Mouse (Mus musculus): ENCODE measurements around the gene Cdkn1c.

The Cdkn1c gene

DNA sequence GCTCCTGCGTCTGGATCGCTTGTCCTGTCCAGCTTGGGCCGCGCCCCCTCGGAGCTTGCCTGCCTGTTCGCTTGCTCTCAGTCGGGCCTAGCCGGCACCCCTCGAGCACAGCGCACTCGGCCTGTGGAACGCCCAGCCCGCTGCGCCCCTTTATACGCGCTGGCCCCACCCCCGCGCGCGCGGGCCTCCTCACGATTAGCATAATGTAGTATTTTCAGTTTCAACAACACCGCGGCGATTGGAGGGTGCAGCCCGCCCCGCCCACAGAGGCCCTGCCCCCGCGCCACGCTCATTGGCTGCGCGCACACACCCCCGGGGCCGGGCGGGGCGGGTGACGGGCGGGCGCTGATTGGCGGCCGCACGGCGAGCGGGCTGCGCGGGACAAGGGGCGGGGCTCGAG, at the start of gene Cdkn1c:
Gene Cdkn1c (minus strand): TSS at position 177 of the 400 bp plus-strand sequence.
- peak; percentile 74 for DNase-seq (ENCODE audit: low spot score)

DNA sequence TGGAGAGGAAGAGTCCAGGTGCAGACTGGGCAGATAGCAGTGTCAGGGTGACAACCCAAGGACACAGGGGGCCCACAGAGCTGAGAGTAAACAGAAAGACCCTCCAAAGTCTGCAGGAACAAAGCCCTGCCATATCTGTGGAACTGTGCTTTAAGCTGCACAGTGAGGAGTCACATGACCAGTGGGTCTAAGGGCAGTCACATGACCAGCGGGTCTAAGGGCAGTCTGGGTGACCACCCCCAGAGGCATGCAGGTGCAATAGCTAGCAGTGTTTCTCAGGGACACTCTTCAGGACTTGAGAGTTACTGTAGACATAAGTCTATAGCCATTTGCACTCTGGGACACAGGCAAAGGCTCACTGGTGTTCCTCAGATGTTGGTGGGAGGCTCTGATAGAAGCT, 48.7 kb upstream of the Cdkn1c start:
- DNase-seq (ENCODE audit: low spot score): no peak

DNA sequence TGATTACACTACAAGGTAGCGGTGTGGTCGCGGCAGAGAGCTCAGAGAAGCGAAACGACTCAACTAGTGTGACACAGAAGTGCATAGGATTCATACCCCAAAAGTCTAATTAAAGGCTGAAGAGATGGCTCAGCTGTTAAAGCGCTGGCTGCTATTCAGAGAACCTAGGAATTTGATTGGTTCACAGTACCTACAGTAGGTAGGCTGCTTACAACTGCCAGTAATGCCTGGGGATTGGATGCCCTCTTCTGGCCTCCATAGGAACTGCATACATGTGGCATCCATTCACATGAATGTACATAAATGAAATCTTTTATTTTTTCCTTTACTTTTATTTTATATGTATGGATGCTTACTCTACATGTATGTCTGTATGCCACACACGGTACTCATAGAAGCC, 45.8 kb upstream of the Cdkn1c start:
- DNase-seq (ENCODE audit: low spot score): no peak

DNA sequence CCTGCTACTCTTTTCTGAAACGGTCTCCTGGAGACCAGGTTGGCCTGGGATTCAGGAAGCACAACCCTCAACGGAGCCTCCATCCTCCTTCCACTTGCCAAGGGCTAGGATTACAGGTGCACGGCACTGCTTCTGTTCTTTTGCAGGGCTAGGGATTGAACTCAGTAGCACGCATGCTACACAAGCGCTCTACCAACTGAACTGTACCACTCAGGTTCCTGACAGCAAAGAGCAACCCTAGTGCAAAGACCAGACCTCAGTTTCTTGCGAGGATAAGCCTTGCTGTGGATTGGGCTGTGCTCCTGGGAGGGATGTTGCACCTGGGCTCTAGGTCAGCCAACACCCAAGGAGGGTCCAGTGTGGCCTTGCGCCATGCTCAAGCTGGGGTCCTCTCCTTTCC, 45.4 kb upstream of the Cdkn1c start:
- DNase-seq (ENCODE audit: low spot score): no peak

DNA sequence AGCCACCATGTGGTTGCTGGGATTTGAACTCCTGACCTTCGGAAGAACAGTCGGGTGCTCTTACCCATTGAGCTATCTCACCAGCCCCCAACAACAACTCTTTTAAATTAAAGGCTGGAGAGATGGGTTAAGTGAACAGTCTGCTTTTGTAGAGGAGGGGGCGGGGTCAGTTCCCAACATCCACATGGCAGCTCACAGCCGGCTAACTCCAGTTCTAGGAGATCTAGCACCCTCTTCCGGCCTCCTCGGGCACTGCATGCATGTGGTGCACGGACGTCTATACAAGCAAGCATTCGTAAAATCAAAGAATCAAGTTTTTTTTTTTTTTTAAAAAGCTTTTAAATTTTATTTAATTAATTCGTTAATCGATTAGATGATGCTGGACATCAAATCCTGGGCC, 45.0 kb upstream of the Cdkn1c start:
- DNase-seq (ENCODE audit: low spot score): no peak

DNA sequence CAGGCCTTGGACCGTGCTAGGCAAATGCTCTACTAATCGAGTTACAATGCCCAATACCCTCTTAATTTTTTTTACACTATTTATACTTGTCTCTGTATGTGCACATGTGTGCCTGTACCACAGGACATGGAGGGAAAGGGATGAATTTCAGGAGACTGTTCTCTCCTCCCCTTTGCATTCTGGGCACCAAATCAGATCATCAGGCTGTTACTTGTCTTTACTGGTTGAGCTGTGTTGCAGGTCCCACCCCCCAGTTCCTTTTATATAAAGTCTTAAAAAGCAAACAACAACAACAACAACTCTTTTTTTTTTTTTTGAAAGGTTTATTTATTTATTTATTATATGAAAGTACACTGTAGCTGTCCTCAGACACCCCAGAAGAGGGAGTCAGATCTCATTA, 44.6 kb upstream of the Cdkn1c start:
- DNase-seq (ENCODE audit: low spot score): no peak

DNA sequence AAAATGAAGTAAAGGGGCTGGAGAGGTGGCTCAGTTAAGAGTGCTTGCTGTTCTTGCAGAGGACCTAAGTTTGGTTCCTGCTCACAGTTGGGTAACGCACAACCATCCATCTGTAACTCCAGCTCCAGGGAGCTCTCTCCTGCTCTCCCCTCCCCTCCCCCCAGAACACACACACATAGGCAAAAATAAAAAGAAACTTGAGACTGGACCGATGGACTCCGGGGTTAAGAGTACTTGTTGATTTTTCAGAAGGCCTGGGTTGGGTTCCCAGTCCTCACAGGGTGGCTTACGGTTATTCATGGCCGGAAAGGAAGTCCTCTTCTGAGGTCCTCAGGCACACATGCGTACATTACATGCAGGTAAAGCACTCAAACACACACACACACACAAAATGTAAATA, 43.1 kb upstream of the Cdkn1c start:
- no peak for DNase-seq (ENCODE audit: low spot score)

DNA sequence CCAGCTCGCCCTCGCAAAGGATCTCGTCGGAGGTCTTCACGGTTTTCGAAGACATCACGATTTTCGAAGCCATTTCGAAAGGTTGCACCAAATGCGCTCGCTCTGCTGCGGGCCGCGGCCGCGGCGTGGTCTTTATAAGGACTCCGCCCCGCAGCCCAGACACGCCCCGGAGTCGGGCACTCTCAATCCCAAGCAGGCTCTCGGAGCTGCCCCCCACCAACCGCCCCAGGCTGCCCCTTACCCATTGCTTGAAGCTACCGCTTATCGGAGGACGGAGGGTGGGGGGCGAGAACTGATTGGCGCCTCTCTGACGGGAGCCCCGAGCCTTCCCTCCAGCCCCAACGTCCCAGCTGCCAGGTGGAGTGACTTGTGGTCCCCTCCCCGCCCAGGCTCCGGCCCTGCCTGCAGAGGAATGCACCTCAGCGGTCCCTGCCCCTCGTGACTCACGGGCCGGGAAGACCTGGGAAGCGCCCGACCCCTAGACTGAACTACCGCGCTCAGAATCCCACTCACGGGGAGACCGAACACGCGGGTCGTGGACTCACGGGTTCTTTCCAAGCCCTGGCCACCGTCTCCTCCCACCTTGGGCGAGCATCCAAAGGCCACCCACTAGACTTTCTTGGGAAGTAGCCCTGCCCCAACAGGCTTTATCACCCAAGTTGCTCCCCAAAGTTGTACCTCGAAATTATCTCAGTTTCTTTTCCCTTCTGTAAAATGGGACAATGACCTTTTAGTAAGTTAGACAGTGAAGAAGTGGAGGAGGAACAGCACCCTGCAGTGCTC, 41.8 kb upstream of the Cdkn1c start, which contains the start of gene Phlda2:
Gene Phlda2 (minus strand): TSS at position 733 of the 783 bp plus-strand sequence.
- DNase-seq (ENCODE audit: low spot score): no peak

DNA sequence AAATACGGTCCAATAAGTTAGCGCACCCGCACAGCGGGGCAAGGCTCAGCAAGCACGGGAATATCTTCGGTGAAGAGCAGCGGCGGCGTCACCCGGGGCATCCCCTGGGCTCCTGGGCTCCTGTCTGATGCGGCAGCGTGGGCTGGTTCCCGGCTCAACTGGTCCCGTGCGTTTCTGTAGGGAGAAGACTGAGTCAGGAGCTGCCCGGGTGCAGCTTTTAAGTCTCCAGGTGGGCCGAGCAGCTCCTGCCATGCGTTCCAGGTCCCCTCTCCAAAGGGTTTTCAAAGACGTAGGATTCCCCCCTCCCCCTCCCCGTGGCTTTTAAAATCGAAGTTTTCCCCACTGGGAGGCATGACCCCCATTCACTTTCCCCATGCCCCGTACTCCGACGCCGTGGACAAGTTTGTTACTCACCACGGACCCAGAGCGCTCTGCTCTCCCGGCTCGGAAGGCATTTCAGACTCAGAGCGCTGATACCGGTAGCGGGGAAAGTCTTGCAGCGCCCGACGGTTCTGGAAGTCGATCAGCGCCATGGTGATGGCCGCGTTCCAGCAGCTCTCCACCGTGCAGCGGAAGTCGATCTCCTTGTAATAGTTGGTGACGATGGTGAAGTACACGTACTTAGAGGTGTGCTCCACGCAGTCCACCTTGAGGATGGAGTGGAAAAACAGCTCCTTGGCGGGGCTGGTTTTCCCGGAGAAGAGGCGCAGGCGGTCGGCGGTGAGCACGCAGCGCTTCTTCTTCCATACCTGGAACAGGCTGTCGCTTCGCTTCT, 41.0 kb upstream of the Cdkn1c start:
- DNase-seq (ENCODE audit: low spot score): no peak

DNA sequence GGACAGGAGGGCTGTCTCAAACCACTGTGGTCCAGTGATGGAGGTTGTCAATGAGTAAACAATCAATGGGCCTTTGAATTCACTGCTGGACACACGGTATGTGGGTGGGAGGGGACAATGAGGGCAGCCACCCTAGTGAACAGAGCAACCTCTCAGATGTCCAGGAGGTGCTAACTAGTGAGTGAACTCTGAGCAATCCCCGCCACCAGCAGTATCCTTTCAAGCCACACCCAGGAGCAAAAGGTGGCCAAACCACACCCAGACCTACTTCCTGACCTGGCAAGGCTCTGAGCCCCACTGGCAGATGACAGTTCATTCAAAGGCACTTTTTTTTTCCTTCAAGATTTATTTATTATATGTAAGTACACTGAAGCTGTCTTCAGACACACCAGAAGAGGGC, 40.1 kb upstream of the Cdkn1c start:
- DNase-seq (ENCODE audit: low spot score): no peak

DNA sequence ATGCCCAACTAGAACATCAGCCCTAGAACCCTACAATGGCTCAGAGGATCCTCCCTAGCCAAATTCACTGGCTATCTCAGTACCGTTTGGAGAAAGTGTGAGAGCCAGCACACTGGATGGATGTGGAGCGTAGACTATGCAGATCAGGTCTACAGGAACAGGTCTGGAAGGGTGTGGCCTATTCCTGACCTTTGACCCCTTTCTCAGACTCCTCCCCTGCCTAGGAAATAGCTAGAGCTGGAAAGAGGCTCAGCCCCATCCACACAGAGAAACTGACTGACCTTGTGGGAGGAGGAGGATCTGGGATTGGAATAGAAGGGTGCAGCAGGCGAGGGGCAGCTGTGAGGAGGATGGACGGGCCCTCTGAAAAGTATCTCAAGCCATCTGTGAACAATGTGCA, 37.7 kb upstream of the Cdkn1c start:
- no peak for DNase-seq (ENCODE audit: low spot score)

DNA sequence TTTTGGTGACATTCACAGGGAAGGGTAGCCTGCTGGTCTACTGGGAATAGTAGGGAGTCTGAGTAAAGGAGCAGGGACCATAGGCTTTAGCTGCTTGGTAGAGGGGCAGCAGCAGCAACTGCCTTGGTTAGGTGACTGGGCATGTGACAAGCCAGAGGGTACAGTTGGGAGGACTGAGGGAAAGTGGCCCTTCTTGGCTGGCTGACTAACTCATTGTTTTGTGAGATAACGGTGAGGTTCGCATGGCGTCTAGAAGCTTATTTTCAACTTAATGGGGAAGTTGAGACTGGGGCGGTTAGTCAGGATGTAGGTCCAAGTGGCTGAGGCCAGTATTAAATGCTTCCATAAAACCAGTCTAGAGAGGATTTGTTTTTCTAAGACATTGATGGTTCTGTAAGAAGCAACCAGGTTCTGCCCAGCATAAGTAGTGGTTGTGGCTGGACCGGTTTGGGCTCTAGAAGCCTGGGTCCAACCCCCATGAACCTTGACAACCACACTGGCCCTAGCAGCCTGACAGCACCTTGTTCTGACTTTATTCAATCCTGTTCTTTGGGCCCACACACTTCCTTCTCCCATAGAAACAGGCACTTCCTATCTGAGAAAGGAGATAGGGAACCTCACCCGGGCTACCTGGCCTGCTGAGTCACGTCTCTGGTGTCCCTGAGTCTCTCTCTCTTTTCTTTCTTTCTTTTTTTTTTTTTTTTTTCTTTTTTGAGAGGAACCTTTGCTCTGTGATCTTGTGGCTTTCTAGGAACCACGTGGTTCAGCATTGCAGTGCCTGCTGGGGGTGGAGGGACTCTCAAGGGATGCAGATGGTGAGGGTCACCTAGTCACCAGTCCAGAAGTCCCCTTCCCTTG, 34.5 kb upstream of the Cdkn1c start:
- no peak for DNase-seq (ENCODE audit: low spot score)

DNA sequence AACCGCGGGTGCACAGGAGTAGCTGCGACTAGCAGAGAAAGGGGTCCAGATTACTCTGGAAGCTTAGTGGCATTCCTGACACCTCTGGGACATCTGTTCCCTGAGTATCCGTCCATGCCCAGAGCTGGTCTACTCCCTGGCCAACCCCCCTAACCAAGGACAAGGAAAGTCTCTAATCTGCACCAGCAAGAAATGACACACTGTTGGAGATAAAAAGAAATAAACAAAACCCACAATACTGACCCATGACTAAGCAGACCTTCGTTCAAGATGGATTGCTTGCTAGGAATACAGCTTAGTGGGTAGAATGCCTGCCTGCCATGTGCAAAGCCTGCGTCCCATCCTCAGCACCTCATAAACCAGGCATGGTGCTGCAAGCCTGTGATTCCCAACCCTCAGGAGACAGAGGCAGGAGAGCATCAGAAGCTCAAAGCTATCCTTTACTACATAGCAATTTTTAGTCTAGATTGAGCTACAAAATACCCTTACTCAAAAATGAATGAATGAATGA, 32.8 kb upstream of the Cdkn1c start:
- no peak for DNase-seq (ENCODE audit: low spot score)

DNA sequence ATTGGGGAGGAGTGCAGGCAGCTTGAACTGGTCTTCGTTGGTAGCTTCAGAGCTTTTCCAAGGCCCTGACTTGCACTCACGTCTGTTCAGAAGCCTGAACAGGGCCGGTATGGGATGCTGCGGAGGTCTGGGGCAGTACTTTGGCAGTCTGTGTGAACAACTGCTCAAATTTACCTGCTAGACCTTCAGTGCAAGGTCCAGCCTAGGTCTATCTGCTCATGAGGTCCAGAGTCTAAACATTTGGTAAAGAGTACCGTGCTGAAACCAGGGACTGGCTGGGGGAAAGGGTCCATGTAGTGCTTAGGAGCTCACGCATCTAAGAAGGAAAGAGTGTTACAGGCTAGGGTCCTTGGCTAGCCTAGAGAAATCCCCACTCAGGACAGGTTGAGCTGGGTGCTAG, 28.9 kb upstream of the Cdkn1c start:
- DNase-seq (ENCODE audit: low spot score): no peak

DNA sequence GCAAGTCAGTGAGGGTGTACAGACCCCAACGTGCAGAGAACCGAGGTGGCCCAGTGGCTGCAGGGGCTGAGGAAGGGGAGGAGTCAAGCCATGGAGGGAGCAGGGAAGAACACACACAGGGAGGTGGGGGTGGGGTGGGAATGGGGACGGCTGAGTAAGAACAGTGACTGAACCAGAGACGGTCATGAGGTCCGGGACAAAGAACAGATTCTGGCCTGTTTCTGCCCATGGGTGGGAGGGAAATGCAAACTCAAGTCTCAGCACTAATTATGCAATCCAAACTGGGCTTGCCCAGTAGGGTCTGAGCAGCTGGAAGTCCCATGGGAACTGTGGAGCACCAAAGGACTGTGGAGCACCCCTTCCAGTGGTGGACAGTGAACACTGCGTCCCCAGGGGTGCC, 21.7 kb upstream of the Cdkn1c start:
- DNase-seq (ENCODE audit: low spot score): no peak

DNA sequence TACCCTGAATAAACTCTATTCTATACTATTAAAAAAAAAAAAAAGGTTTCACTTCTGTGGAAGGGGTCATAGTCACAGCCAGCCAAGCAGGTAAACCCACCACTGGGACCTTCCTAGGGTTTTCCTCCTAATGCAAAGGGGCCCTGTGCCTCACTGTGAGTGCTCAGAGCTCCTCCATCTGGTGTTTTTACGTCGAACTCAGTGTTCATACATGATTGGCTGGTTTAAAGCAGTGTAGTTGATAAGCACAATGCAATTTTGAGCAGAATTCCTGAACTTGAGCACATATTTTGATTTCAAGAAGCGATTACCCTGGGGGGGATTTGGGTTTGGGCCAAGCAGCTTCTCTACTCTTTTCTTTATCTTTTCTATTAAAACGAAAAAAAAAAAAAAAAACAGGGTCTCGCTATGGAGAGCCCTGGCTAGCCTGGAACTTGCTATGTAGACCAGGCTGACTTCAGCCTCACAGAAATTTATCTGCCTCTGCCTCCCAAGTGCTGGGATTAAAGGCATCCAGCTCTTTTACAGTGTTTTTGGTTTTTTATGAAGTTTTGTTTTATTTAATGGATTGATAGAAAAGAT, 21.0 kb upstream of the Cdkn1c start:
- no peak for DNase-seq (ENCODE audit: low spot score)

DNA sequence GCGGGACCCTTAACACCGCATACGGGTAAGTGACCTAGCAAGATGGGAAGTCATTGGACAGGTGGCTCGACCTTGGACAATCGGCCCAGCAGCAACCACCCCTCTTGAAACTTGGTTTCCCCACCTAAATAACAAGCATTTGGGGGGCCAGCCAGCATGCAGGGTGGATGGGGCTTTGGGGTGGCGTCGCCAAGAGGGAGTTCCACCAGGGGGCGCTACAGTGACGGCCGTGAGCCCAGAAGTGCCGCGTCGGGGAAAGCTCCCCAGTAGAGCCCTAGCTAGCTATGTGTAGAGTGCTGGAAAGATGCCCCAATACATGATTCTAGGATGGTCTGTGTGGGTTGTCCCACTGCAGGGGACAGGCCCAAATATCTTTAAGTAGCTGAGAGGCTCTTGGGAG, 19.6 kb upstream of the Cdkn1c start:
- DNase-seq (ENCODE audit: low spot score): no peak

DNA sequence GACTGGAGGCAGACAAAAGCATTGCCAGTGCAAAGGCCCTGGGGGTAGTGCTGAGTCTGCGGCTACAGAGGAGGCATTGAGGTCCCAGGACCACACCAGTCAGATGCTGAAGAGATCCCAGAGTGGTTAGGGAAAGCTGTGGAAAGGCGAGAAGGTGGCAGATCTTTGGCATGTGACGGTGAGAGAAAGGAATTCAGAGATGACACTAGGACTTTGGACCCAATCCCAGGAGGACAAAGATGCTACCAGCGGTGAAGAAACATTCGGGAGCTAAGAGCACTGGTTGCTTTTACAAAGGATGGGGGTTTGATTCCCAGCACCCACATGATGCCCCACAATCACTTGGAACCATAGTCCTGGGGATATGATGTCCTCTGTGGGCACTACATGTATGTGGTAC, 16.9 kb upstream of the Cdkn1c start:
- no peak for DNase-seq (ENCODE audit: low spot score)

DNA sequence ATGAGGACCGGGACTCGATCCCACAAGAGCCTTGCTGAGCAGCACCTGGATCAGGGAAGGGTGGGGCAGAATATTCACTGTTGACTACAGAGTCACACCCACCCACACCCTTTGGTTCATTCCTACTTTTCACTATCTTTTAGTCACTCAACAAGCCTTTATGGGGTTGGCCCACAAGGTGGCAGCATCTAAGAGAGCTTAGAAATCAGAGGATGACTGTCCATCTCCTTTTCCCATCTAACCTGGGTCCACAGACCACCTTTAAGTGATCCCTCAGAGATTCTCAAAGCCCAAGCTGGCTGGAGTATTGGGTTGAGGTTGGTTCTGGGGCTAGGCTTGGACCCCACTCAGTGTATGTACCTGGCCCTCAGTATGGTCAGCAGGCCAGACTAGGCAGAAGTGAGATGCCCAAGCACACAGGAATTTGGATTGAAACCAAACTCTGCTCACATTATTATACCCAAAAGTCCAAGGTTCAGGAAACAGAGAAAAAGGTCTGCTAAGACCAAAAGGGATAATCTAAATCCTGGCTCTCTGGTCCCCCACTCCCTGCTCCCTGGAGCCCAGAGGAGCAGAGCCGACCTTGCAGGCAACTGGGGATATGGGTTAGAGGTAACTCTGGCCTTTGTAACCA, 16.0 kb upstream of the Cdkn1c start:
- DNase-seq (ENCODE audit: low spot score): no peak

DNA sequence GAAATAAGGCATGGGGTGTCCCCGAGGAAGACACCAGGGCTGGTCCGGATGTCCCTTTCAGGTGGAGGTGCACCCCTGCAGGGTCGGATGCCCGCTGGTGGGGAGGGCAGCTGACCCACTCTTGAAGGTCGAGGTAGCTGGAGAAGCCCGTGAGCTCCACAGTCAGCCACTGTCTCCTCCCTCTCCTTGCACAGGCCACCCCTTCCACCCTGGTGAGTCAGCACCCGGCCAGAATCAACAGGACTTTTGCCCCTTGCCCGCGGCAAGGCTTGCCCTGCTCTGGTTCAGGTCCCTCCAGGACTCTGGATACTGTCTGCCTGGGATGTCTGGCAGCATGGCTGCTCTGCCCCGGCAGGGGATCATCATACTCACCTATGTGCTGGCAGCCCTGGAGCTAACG, 15.0 kb upstream of the Cdkn1c start:
- DNase-seq (ENCODE audit: low spot score): no peak

DNA sequence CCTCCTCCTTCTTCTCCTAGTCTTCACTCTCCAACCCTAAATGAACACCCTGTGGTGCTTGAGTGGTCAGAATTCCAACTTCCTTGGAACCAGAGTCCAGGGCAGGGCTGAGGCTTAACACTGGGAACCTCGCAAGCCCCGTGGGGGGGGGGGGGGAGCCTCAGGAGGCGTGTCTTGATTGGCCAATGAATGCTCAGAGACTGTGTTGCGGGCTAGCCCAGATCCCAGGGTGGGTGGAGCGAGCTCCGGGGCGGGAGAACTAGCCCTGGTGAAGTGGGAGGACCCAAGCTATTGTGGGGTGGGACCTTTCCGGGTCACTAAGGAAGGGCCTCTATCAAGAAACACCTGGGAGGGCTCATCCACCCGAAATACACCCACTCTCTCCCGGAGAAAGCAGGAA, 14.0 kb upstream of the Cdkn1c start:
- no peak for DNase-seq (ENCODE audit: low spot score)

Data from left cerebral cortex, adult 11 months (tissue).